Mouse (Mus musculus) limb, embryonic 11.5 days (tissue): Measurements from ENCODE around the gene Dntt. TPM values are rescaled to one million over a fixed set of nuclear protein-coding genes. Genes with fewer than 3 reads are reported as not detected.

Experiments
- ATAC-seq: fragments of 200-750 bp; cut with Nextera tagmentation; 2 replicates; pipeline ENCODE4 v1.8.0; 2017; ENCODE audit warnings: low read depth; ENCODE audit not compliant: insufficient number of reproducible peaks, low FRiP score, low TSS enrichment
- DNase-seq: peaks from one replicate; pipeline ENCODE4 v3.0.0-alpha.2; 2015; ENCODE audit warnings: low spot score
- H3K27ac ChIP-seq: fragments of 300-500 bp; sonication (generic); replicated peaks from 2 replicates; pipeline ENCODE4 v1.5.1; 2014; ENCODE audit warnings: low read depth, mild to moderate bottlenecking, low read length
- H3K27me3 ChIP-seq: fragments of 300-500 bp; sonication (generic); 2 replicates; pipeline ENCODE4 v1.6.1; 2014; ENCODE audit warnings: mild to moderate bottlenecking, low read length, mixed read lengths; ENCODE audit not compliant: control insufficient read depth, insufficient read depth
- H3K36me3 ChIP-seq: fragments of 300-500 bp; sonication (generic); 2 replicates; pipeline ENCODE4 v1.6.1; 2014; ENCODE audit warnings: mild to moderate bottlenecking, low read length, moderate library complexity, mixed read lengths; ENCODE audit not compliant: control insufficient read depth, insufficient read depth
- H3K4me1 ChIP-seq: fragments of 300-500 bp; sonication (generic); 2 replicates; pipeline ENCODE4 v1.6.1; 2014; ENCODE audit warnings: low read length, mixed read lengths; ENCODE audit not compliant: control insufficient read depth, insufficient read depth
- H3K4me2 ChIP-seq: fragments of 300-500 bp; sonication (generic); 2 replicates; pipeline ENCODE4 v1.6.1; 2014; ENCODE audit warnings: low read depth, mild to moderate bottlenecking, moderate library complexity; ENCODE audit not compliant: severe bottlenecking
- H3K4me3 ChIP-seq: fragments of 300-500 bp; sonication (generic); 2 replicates; pipeline ENCODE4 v1.5.1; 2014; ENCODE audit warnings: low read depth, low read length
- H3K9ac ChIP-seq: fragments of 300-500 bp; sonication (generic); 2 replicates; pipeline ENCODE4 v1.6.1; 2014; ENCODE audit warnings: mild to moderate bottlenecking, low read length
- H3K9me3 ChIP-seq: fragments of 300-500 bp; sonication (generic); 2 replicates; pipeline ENCODE4 v1.6.1; 2016; ENCODE audit warnings: low read length; ENCODE audit not compliant: control insufficient read depth
- WGBS: fragments of 180-500 bp; shearing (Covaris S2); extraction: QIAGEN DNeasy Blood & Tissue Kit; methylation state at CpG from one replicate; pipeline ENCODE4 v1.1.7; 2014; 5-methylcytosine and 5-hydroxymethylcytosine counted together
- polyA plus RNA-seq: library from polyadenylated mRNA; unstranded; fragments of >200 nt; fragmentation: Nextera tagmentation; extraction: Ambion mirVana; gene quantifications from 2 replicates; pipeline ENCODE4 v1.2.1, GENCODE M21; 2014

The Dntt gene
- polyA plus RNA-seq: not detected in 2 replicates

DNA sequence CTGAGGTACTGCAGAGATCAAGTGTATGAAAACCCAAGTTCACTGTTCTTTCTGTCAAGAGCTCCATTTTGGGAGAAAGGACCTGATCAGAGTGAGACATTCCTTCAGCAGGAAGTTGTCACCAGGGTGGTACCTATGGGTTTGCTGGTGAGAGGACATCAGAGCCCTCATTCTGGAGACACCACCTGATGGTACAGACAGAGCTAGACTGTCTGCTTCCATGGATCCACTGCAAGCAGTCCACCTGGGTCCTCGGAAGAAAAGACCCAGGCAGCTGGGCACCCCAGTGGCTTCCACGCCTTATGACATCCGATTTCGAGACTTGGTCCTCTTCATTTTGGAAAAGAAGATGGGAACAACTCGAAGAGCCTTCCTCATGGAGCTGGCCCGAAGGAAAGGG is at the start of gene Dntt:
Gene Dntt (plus strand): TSS at position 57 of the 400 bp plus-strand sequence.
- Histone ChIP-seq H3K4me1 (no peaks in the 10 kb centered on the region), H3K4me3 (no peak within 1 kb of the TSS), H3K9me3 (no peaks in the 10 kb centered on the region), H3K36me3 (no peaks in the 10 kb centered on the region), H3K9ac (no peak within 1 kb of the TSS), H3K4me2 (no peak within 1 kb of the TSS), H3K27me3 (no peaks in the 10 kb centered on the region), H3K27ac (no peak within 1 kb of the TSS)
- ATAC-seq (no peak), DNase-seq (no peak)
- WGBS: 90% methylated on average over 6 of the region's 6 CpGs

DNA sequence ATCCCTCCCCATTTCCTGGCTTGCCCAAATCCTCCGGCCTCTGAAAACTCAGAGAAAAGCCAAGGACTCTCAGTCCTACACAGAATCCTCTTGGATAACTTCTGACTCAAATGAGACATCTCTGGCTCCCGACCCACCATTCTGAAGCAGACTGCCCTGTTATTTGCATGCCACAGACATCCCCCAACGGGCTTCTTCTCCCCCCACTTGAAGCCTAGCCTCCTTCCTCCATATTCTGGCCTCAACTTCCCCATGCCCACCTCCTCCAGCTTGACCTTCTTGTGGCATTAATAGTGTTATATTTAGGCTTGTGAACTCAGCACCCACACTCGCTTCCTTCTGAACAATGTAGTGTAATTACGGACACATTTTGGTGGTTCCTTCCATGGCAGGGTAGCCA is 48.4 kb upstream of the Dntt start:
- 84% methylated on average over 5 of the region's 5 CpGs for WGBS
- H3K4me2 ChIP-seq: no peak overlapping the region
- ATAC-seq: no peak

GRCm38 (mm10) chr19:40984536-40984935 is 44.5 kb upstream of the Dntt start:
- no peak overlapping the region for H3K27ac ChIP-seq
- no peak overlapping the region for H3K4me2 ChIP-seq
- DNase-seq (no peak), ATAC-seq (no peak)
- whole genome bisulfite sequencing: 100% methylated on average over 1 of the region's 1 CpGs
- no peaks in the 10 kb centered on the region for H3K27me3 ChIP-seq
- H3K4me1 ChIP-seq: no peaks in the 10 kb centered on the region
- H3K36me3 ChIP-seq: no peaks in the 10 kb centered on the region
- H3K9me3 ChIP-seq: no peaks in the 10 kb centered on the region
- no peak overlapping the region for H3K9ac ChIP-seq
- no peak overlapping the region for H3K4me3 ChIP-seq

More for the DNA sequence above, 48.4 kb upstream of the Dntt start:
- DNase-seq: no peak
- no peaks in the 10 kb centered on the region for H3K36me3 ChIP-seq
- no peak overlapping the region for H3K27ac ChIP-seq
- H3K9me3 ChIP-seq: no peaks in the 10 kb centered on the region
- H3K27me3 ChIP-seq: no peaks in the 10 kb centered on the region
- no peaks in the 10 kb centered on the region for H3K4me1 ChIP-seq
- H3K4me3 ChIP-seq: no peak overlapping the region
- no peak overlapping the region for H3K9ac ChIP-seq

GRCm38 (mm10) chr19:40988856-40989255 is 40.2 kb upstream of the Dntt start:
- no peak overlapping the region for H3K27ac ChIP-seq
- no peaks in the 10 kb centered on the region for H3K27me3 ChIP-seq
- H3K36me3 ChIP-seq: no peaks in the 10 kb centered on the region
- no peaks in the 10 kb centered on the region for H3K9me3 ChIP-seq
- DNase-seq (no peak), ATAC-seq (no peak)
- H3K9ac ChIP-seq: no peak overlapping the region
- H3K4me2 ChIP-seq: no peak overlapping the region
- peaks cover 3% of the 10 kb centered on the region for H3K4me1 ChIP-seq
- 84% methylated on average over 5 of the region's 5 CpGs for WGBS
- no peak overlapping the region for H3K4me3 ChIP-seq

- H3K9me3 ChIP-seq: no peaks in the 10 kb centered on the region
- no peaks in the 10 kb centered on the region for H3K27me3 ChIP-seq
- no peaks in the 10 kb centered on the region for H3K36me3 ChIP-seq
- H3K4me2 ChIP-seq: no peak overlapping the region
- no peak for ATAC-seq
- H3K4me3 ChIP-seq: no peak overlapping the region
- H3K27ac ChIP-seq: no peak overlapping the region
- H3K9ac ChIP-seq: no peak overlapping the region
- no peak for DNase-seq
- 82% methylated on average over 9 of the region's 9 CpGs for WGBS
- H3K4me1 ChIP-seq: peaks cover 6% of the 10 kb centered on the region
Measured at GRCm38 (mm10) chr19:40989961-40990600, 39.0 kb upstream of the Dntt start.

GRCm38 (mm10) chr19:40990781-40991343 is 38.2 kb upstream of the Dntt start:
- Histone ChIP-seq H3K4me3 (no peak overlapping the region), H3K4me2 (no peak overlapping the region), H3K9me3 (no peaks in the 10 kb centered on the region), H3K36me3 (no peaks in the 10 kb centered on the region), H3K9ac (no peak overlapping the region), H3K27ac (no peak overlapping the region), H3K4me1 (peaks cover 9% of the 10 kb centered on the region), H3K27me3 (no peaks in the 10 kb centered on the region)
- ATAC-seq (no peak), DNase-seq (no peak)
- 92% methylated on average over 17 of the region's 17 CpGs for WGBS

DNA sequence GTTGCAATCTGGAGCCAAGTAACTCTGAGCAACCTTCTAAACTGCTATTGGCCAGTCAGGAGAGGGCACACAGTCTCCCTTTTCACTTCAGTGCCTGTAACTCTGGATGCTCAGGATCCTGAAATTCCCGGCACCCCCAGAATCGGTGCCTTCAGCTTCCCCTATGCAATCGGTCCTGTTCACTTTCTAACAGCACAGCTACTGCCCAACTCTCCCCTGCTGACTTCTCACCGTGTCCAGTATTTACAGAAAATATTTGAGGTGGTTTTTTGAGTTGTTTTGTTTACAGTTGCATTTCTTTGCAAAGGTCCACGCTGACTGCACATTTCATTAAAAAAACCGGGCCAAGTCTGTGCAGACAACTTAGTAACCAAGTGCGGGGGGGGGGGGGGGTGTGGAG is 37.4 kb upstream of the Dntt start:
- no peak overlapping the region for H3K9ac ChIP-seq
- ATAC-seq: no peak
- H3K36me3 ChIP-seq: no peaks in the 10 kb centered on the region
- no peak overlapping the region for H3K4me3 ChIP-seq
- peaks cover 10% of the 10 kb centered on the region for H3K4me1 ChIP-seq
- H3K27ac ChIP-seq: no peak overlapping the region
- H3K4me2 ChIP-seq: no peak overlapping the region
- H3K27me3 ChIP-seq: no peaks in the 10 kb centered on the region
- 80% methylated on average over 6 of the region's 7 CpGs for WGBS
- H3K9me3 ChIP-seq: no peaks in the 10 kb centered on the region
- no peak for DNase-seq

- H3K9me3 ChIP-seq: no peaks in the 10 kb centered on the region
- H3K4me1 ChIP-seq: peaks cover 10% of the 10 kb centered on the region
- no peak overlapping the region for H3K9ac ChIP-seq
- H3K27me3 ChIP-seq: no peaks in the 10 kb centered on the region
- 70% methylated on average over 11 of the region's 11 CpGs for WGBS
- DNase-seq (no peak), ATAC-seq (no peak)
- no peak overlapping the region for H3K4me2 ChIP-seq
- H3K27ac ChIP-seq: no peak overlapping the region
- H3K36me3 ChIP-seq: no peaks in the 10 kb centered on the region
- H3K4me3 ChIP-seq: no peak overlapping the region
Measured at GRCm38 (mm10) chr19:40992096-40992495, 37.0 kb upstream of the Dntt start.
